Mouse (Mus musculus): Measurements from ENCODE around the gene Prkaca. TPM values are rescaled to one million over a fixed set of nuclear protein-coding genes. Genes with fewer than 3 reads are reported as not detected.
"Not testable (repeated sequence)": the region's sequence is repeated elsewhere in the genome, so short reads cannot be mapped to it uniquely, and the experiment has no call there.

Prkaca gene
- total RNA-seq, 4 experiments from 2014 or later: 314 to 382 (median 360) TPM

- DNase-seq (ENCODE audit: low spot score): no peak
These were observed 3.4 kb downstream of the Prkaca start for GRCm38 (mm10) chr8:83976101-83976630.

GRCm38 (mm10) chr8:83976779-83977350 lies 4.1 kb downstream of the Prkaca start:
- DNase-seq (ENCODE audit: low spot score): no peak

- DNase-seq (ENCODE audit: low spot score): no peak
These were observed 4.9 kb downstream of the Prkaca start for GRCm38 (mm10) chr8:83977646-83978045.

- DNase-seq (ENCODE audit: low spot score): no peak
These were observed 5.4 kb downstream of the Prkaca start for GRCm38 (mm10) chr8:83978200-83978599.

- DNase-seq (ENCODE audit: low spot score): peak; percentile 58
These were observed 7.5 kb downstream of the Prkaca start for GRCm38 (mm10) chr8:83980250-83980649.

GRCm38 (mm10) chr8:83980845-83981244 lies 8.1 kb downstream of the Prkaca start:
- no peak for DNase-seq (ENCODE audit: low spot score)

GRCm38 (mm10) chr8:83981533-83981932 lies 8.7 kb downstream of the Prkaca start:
- no peak for DNase-seq (ENCODE audit: low spot score)

GRCm38 (mm10) chr8:83982449-83982848 lies 9.7 kb downstream of the Prkaca start:
- no peak for DNase-seq (ENCODE audit: low spot score)

- not testable (repeated sequence) for DNase-seq (ENCODE audit: low spot score)
These were observed 10.4 kb downstream of the Prkaca start for GRCm38 (mm10) chr8:83983222-83983621.

GRCm38 (mm10) chr8:83989243-83989642 lies 16.4 kb downstream of the Prkaca start:
- DNase-seq (ENCODE audit: low spot score): no peak

- no peak for DNase-seq (ENCODE audit: low spot score)
These were observed 17.4 kb downstream of the Prkaca start for GRCm38 (mm10) chr8:83990170-83990569.

- DNase-seq (ENCODE audit: low spot score): no peak
These were observed 19.7 kb downstream of the Prkaca start for GRCm38 (mm10) chr8:83992488-83992887.

- no peak for DNase-seq (ENCODE audit: low spot score)
These were observed 21.2 kb downstream of the Prkaca start for GRCm38 (mm10) chr8:83994030-83994429.

- no peak for DNase-seq (ENCODE audit: low spot score)
These were observed 23.2 kb downstream of the Prkaca start for GRCm38 (mm10) chr8:83995973-83996372.

- peak; percentile 85 for DNase-seq (ENCODE audit: low spot score)
These were observed 24.0 kb downstream of the Prkaca start for GRCm38 (mm10) chr8:83996567-83997505.

- DNase-seq (ENCODE audit: low spot score): no peak
These were observed 24.8 kb downstream of the Prkaca start, which contains the start of gene Samd1 for GRCm38 (mm10) chr8:83997511-83998141. Gene Samd1, plus strand, starts transcription at chr8:83997672.

GRCm38 (mm10) chr8:83998231-83999056 lies 25.7 kb downstream of the Prkaca start:
- DNase-seq (ENCODE audit: low spot score): no peak

GRCm38 (mm10) chr8:83999057-83999705 lies 26.4 kb downstream of the Prkaca start:
- no peak for DNase-seq (ENCODE audit: low spot score)

GRCm38 (mm10) chr8:83999825-84000224 lies 27.0 kb downstream of the Prkaca start:
- DNase-seq (ENCODE audit: low spot score): no peak

GRCm38 (mm10) chr8:84001281-84002000 lies 28.6 kb downstream of the Prkaca start, which contains the start of gene 1700067K01Rik:
Gene 1700067K01Rik, plus strand, starts transcription at chr8:84001502.
- no peak for DNase-seq (ENCODE audit: low spot score)

Measured in heart, adult 8-10 months (tissue).